Mouse (Mus musculus) layer of hippocampus, adult 18-20 months (tissue): Measurements from ENCODE around the gene Olfr1245. TPM values are rescaled to one million over a fixed set of nuclear protein-coding genes. Genes with fewer than 3 reads are reported as not detected.
"Not testable (repeated sequence)": the region's sequence is repeated elsewhere in the genome, so short reads cannot be mapped to it uniquely, and the experiment has no call there.

Source experiments
- DNase-seq, 2 experiments: peaks; one replicate each; pipeline ENCODE4 v3.0.0; 2022; ENCODE audit warnings: low spot score in 2 of 2
- long read RNA-seq: library from polyadenylated mRNA; stranded (forward); transcript quantifications from one replicate; pipeline ENCODE4 v2.0.0, GENCODE M21; 2021
- total RNA-seq, 2 experiments: library from RNA; stranded (reverse); gene quantifications; 2 replicates each; pipeline ENCODE4 v1.2.3; 2021

The Olfr1245 gene
- total RNA-seq = not detected
- long read RNA-seq = 0 reads

GRCm38 (mm10) chr2:89578347-89578746, at the start of gene Olfr1245:
TSS of gene Olfr1245 (minus strand) at chr2:89578447.
- DNase-seq = no peak

GRCm38 (mm10) chr2:89618145-89618544, 39.9 kb upstream of the Olfr1245 start, which contains the start of gene Olfr1248:
TSS of gene Olfr1248 (minus strand) at chr2:89618245.
- not testable (repeated sequence) for DNase-seq

GRCm38 (mm10) chr2:89614030-89614429, 35.8 kb upstream of the Olfr1245 start, which contains the start of gene Olfr1247:
TSS of gene Olfr1247 (minus strand) at chr2:89614130.
- DNase-seq = no peak

- no peak for DNase-seq
Observed at GRCm38 (mm10) chr2:89593057-89593456, 14.8 kb upstream of the Olfr1245 start, which contains the start of gene Olfr1246. TSS of gene Olfr1246 (minus strand) at chr2:89593157.

GRCm38 (mm10) chr2:89562706-89563105, 15.5 kb downstream of the Olfr1245 start:
- DNase-seq = not testable (repeated sequence)

- no peak for DNase-seq
Observed at GRCm38 (mm10) chr2:89544516-89544915, 33.7 kb downstream of the Olfr1245 start.

- no peak for DNase-seq
Observed at GRCm38 (mm10) chr2:89539923-89540322, 38.3 kb downstream of the Olfr1245 start.

- no peak for DNase-seq
Observed at GRCm38 (mm10) chr2:89531387-89531786, 46.9 kb downstream of the Olfr1245 start, which contains the start of gene Olfr1243. TSS of gene Olfr1243 (minus strand) at chr2:89531487.

Other genes with a start within 250 kb of the Olfr1245 start
- gene Olfr1232, start 248.8 kb downstream of the Olfr1245 start, total RNA-seq = not detected
- gene Olfr1233, start 236.0 kb downstream of the Olfr1245 start, total RNA-seq = not detected
- not detected for gene Olfr1234, start 213.6 kb downstream of the Olfr1245 start, total RNA-seq
- gene Olfr1238, start 168.8 kb downstream of the Olfr1245 start, total RNA-seq = not detected
- not detected for gene Olfr1239, start 158.0 kb downstream of the Olfr1245 start, total RNA-seq
- gene Olfr1240, start 135.4 kb downstream of the Olfr1245 start, total RNA-seq = not detected
- gene Olfr1241, start 91.3 kb downstream of the Olfr1245 start, total RNA-seq = not detected
- not detected for gene Olfr1242, start 80.1 kb downstream of the Olfr1245 start, total RNA-seq
- gene Olfr1243, start 47.0 kb downstream of the Olfr1245 start, total RNA-seq = not detected
- gene Olfr1246, start 14.7 kb upstream of the Olfr1245 start, total RNA-seq = not detected
- gene Olfr1247, start 35.7 kb upstream of the Olfr1245 start, total RNA-seq = not detected
- gene Olfr1248, start 39.8 kb upstream of the Olfr1245 start, total RNA-seq = not detected
- gene Olfr1249, start 56.5 kb upstream of the Olfr1245 start, total RNA-seq = not detected
- gene Olfr1250, start 83.0 kb upstream of the Olfr1245 start, total RNA-seq = not detected
- not detected for gene Olfr1251, start 93.5 kb upstream of the Olfr1245 start, total RNA-seq
- gene Olfr1252, start 146.6 kb upstream of the Olfr1245 start, total RNA-seq = not detected
- gene Olfr1253, start 178.6 kb upstream of the Olfr1245 start, total RNA-seq = not detected
- gene Olfr1254, start 215.2 kb upstream of the Olfr1245 start, total RNA-seq = not detected
- gene Olfr1255, start 233.6 kb upstream of the Olfr1245 start, total RNA-seq = not detected